In the genomic region with DNA sequence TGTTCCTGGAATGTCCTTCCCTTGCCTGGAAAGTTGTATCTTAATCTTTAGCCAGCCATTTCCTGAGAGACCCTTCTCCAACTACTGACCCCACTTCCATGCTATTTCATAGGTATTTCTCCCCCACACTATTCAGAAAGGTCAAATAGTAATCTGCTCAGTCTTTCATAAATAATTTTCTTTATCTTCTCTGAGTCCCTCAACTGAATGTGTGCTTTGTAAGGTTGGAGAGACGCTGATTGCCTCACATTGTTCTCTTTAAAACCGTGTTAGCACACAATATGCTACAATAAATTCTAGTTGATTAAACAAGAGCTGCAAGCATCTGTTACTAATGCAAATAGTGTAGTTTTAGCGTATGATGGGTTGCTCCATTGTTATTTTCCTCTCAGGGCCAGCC, we compare ENCODE assay signal across 22 mouse cellular contexts.
DNase-seq lines count a peak whose midpoint lies in the region; ATAC-seq and TF ChIP-seq lines count a peak whose summit lies in the region.
"Had no signal": no experiment of that assay in that cellular context is flagged by ENCODE, and none has a peak within 500 bp of the region (broad histone marks: within the 10 kb centered on the region; RNA-seq: fewer than 3 reads in every experiment).

No protein-coding gene starts in this region.

- H3K4me1 ChIP-seq in hindbrain, embryonic 11.5 days (replicated peaks; ENCODE audit: control insufficient read depth, insufficient read depth, low read length), result peaks cover 3% of the 10 kb centered on the region; the same call in 1 of the 2 replicates
- H3K4me1 ChIP-seq in hindbrain, embryonic 14.5 days (replicated peaks; ENCODE audit: control insufficient read depth, insufficient read depth, low read length), result peaks cover 23% of the 10 kb centered on the region
- peaks cover 6% of the 10 kb centered on the region for H3K4me1 ChIP-seq in liver, adult 2 months (ENCODE audit: control insufficient read depth, insufficient read depth, low read length)
- no peaks in the 10 kb centered on the region for H3K4me1 ChIP-seq in liver, embryonic 12.5 days
- H3K4me1 ChIP-seq in forebrain, embryonic 13.5 days, result peaks cover 34% of the 10 kb centered on the region
- H3K4me1 ChIP-seq: embryonic facial prominence, embryonic 15.5 days had no signal

- TF ChIP-seq CTCF in liver, adult 2 months (IDR thresholded peaks at IDR 0.05; ENCODE audit: low read depth, low read length), result no peak

- DNase-seq in hindbrain, embryonic 11.5 days (ENCODE audit: low spot score), result no peak
- DNase-seq in hindbrain, embryonic 14.5 days (ENCODE audit: low spot score), result no peak
- DNase-seq in liver, adult 2 months (ENCODE audit: extremely low read depth, low read depth, low spot score), result peak; percentile 5
- peak; percentile 30 for DNase-seq in embryo, embryonic 10.5 days (ENCODE audit: low spot score)
- no peak for DNase-seq in heart, adult 18-20 months
- no peak for DNase-seq in lung, adult 18-20 months
- DNase-seq: adrenal gland, postnatal 10 days; B cell, adult 2 months; cerebellum, adult 18-20 months; cerebellum, postnatal 14 days; gastrocnemius, postnatal 10 days; liver; liver, postnatal 0 days; lung, postnatal 14 days; thymus, postnatal 14 days had no signal

- no peaks in the 10 kb centered on the region; the same call in 1 of the 2 replicates for H3K27me3 ChIP-seq in hindbrain, embryonic 11.5 days (ENCODE audit: control insufficient read depth, insufficient read depth, low read length)
- no peaks in the 10 kb centered on the region for H3K27me3 ChIP-seq in hindbrain, embryonic 14.5 days (ENCODE audit: control insufficient read depth, insufficient read depth, low read length)
- H3K27me3 ChIP-seq in liver, adult 2 months (ENCODE audit: control insufficient read depth, insufficient read depth, low read length), result no peaks in the 10 kb centered on the region
- H3K27me3 ChIP-seq in liver, embryonic 12.5 days (replicated peaks), result no peaks in the 10 kb centered on the region
- H3K27me3 ChIP-seq in forebrain, embryonic 13.5 days, result no peaks in the 10 kb centered on the region
- H3K27me3 ChIP-seq: embryonic facial prominence, embryonic 15.5 days had no signal

- WGBS in hindbrain, embryonic 11.5 days, result 41% methylated on average over 3 of the region's 3 CpGs
- WGBS in hindbrain, embryonic 14.5 days, result 23% methylated on average over 3 of the region's 3 CpGs
- WGBS in liver, adult 2 months, result 63% methylated on average over 3 of the region's 3 CpGs
- 67% methylated on average over 3 of the region's 3 CpGs for WGBS in liver, embryonic 12.5 days (ENCODE audit: insufficient replicate concordance)
- 4% methylated on average over 3 of the region's 3 CpGs for WGBS in forebrain, embryonic 13.5 days

- peak overlapping the region; percentile 75; the same call in 1 of the 2 replicates for H3K27ac ChIP-seq in hindbrain, embryonic 11.5 days (ENCODE audit: low read depth, low read length)
- H3K27ac ChIP-seq in hindbrain, embryonic 14.5 days, result no peak overlapping the region
- no peak overlapping the region for H3K27ac ChIP-seq in liver, adult 2 months (replicated peaks; ENCODE audit: insufficient read depth, low read depth, low read length)
- no peak overlapping the region for H3K27ac ChIP-seq in liver, embryonic 12.5 days
- peak overlapping the region; percentile 79; the same call in 1 of the 2 replicates for H3K27ac ChIP-seq in forebrain, embryonic 13.5 days
- H3K27ac ChIP-seq: embryonic facial prominence, embryonic 15.5 days; limb, embryonic 10.5 days had no signal

- TF ChIP-seq POLR2A in liver, adult 2 months (IDR thresholded peaks at IDR 0.05; ENCODE audit: extremely low read depth, insufficient read depth, low read length), result no peak

- no peaks in the 10 kb centered on the region for H3K36me3 ChIP-seq in hindbrain, embryonic 11.5 days (ENCODE audit: control insufficient read depth, insufficient read depth, low read length)
- no peaks in the 10 kb centered on the region for H3K36me3 ChIP-seq in hindbrain, embryonic 14.5 days (replicated peaks; ENCODE audit: control insufficient read depth, insufficient read depth)
- no peaks in the 10 kb centered on the region for H3K36me3 ChIP-seq in liver, adult 2 months (ENCODE audit: control insufficient read depth, insufficient read depth, low read length)
- H3K36me3 ChIP-seq in liver, embryonic 12.5 days, result no peaks in the 10 kb centered on the region
- H3K36me3 ChIP-seq in forebrain, embryonic 13.5 days (ENCODE audit: poor library complexity, severe bottlenecking), result no peaks in the 10 kb centered on the region
- H3K36me3 ChIP-seq: embryonic facial prominence, embryonic 15.5 days; limb, embryonic 10.5 days; midbrain, embryonic 12.5 days had no signal

- H3K4me3 ChIP-seq in hindbrain, embryonic 11.5 days (ENCODE audit: low read depth, low read length), result no peak overlapping the region
- H3K4me3 ChIP-seq in hindbrain, embryonic 14.5 days (replicated peaks; ENCODE audit: low read length), result no peak overlapping the region
- no peak overlapping the region for H3K4me3 ChIP-seq in liver, adult 2 months (ENCODE audit: insufficient read depth, low read depth, low read length)
- H3K4me3 ChIP-seq in liver, embryonic 12.5 days, result no peak overlapping the region
- H3K4me3 ChIP-seq in forebrain, embryonic 13.5 days, result no peak overlapping the region
- H3K4me3 ChIP-seq: embryonic facial prominence, embryonic 15.5 days; limb, embryonic 10.5 days; midbrain, embryonic 12.5 days; myocyte had no signal

- H3K79me2 ChIP-seq in liver, adult 2 months (ENCODE audit: control insufficient read depth, insufficient read depth, low read length), result no peaks in the 10 kb centered on the region

- H3K9me3 ChIP-seq in hindbrain, embryonic 11.5 days (ENCODE audit: control insufficient read depth, low read length), result no peaks in the 10 kb centered on the region
- H3K9me3 ChIP-seq in hindbrain, embryonic 14.5 days (ENCODE audit: control insufficient read depth, low read length), result no peaks in the 10 kb centered on the region
- H3K9me3 ChIP-seq in liver, embryonic 12.5 days (replicated peaks), result no peaks in the 10 kb centered on the region
- no peaks in the 10 kb centered on the region for H3K9me3 ChIP-seq in forebrain, embryonic 13.5 days (replicated peaks)
- H3K9me3 ChIP-seq: embryonic facial prominence, embryonic 15.5 days; limb, embryonic 10.5 days; midbrain, embryonic 12.5 days had no signal

- H3K4me2 ChIP-seq in hindbrain, embryonic 11.5 days (replicated peaks; ENCODE audit: low read depth, low read length), result no peak overlapping the region
- no peak overlapping the region for H3K4me2 ChIP-seq in hindbrain, embryonic 14.5 days (replicated peaks)
- H3K4me2 ChIP-seq in liver, embryonic 12.5 days, result no peak overlapping the region
- no peak overlapping the region; the same call in 1 of the 2 replicates for H3K4me2 ChIP-seq in forebrain, embryonic 13.5 days
- H3K4me2 ChIP-seq: embryonic facial prominence, embryonic 15.5 days; heart, embryonic 11.5 days had no signal

- peak; percentile 16; the same call in 1 of the 2 replicates for ATAC-seq in hindbrain, embryonic 11.5 days (ENCODE audit: low FRiP score)
- ATAC-seq in hindbrain, embryonic 14.5 days (ENCODE audit: low FRiP score), result no peak
- no peak for ATAC-seq in liver, embryonic 12.5 days
- ATAC-seq in forebrain, embryonic 13.5 days, result no peak
- ATAC-seq: liver, postnatal 0 days had no signal

- no peak overlapping the region for H3K9ac ChIP-seq in hindbrain, embryonic 11.5 days (ENCODE audit: low read depth, low read length)
- H3K9ac ChIP-seq in hindbrain, embryonic 14.5 days, result no peak overlapping the region
- H3K9ac ChIP-seq in liver, adult 2 months (ENCODE audit: low read depth, low read length), result no peak overlapping the region
- H3K9ac ChIP-seq in liver, embryonic 12.5 days, result no peak overlapping the region
- no peak overlapping the region for H3K9ac ChIP-seq in forebrain, embryonic 13.5 days
- H3K9ac ChIP-seq: embryonic facial prominence, embryonic 15.5 days; liver, postnatal 0 days; midbrain, embryonic 12.5 days had no signal

Comparison
In these comparisons a context has a peak if more than half of its experiments do, and no peak if none do; other contexts are left out.
1. H3K27ac ChIP-seq: peak in hindbrain, embryonic 11.5 days (single experiment) and forebrain, embryonic 13.5 days (single experiment); none in hindbrain, embryonic 14.5 days (single experiment), liver, adult 2 months (single experiment) and liver, embryonic 12.5 days (single experiment).
2. DNase-seq: peak in liver, adult 2 months (single experiment) and embryo, embryonic 10.5 days (single experiment); none in hindbrain, embryonic 11.5 days (single experiment), hindbrain, embryonic 14.5 days (single experiment), heart, adult 18-20 months (0 of 2) and lung, adult 18-20 months (0 of 2).